Mouse (Mus musculus) limb, embryonic 11.5 days (tissue): ENCODE data around the gene D6Ertd527e. TPM values are rescaled to one million over a fixed set of nuclear protein-coding genes. Genes with fewer than 3 reads are reported as not detected.

Experiments
- ATAC-seq: fragments of 200-750 bp; cut with Nextera tagmentation; 2 replicates; pipeline ENCODE4 v1.8.0; 2017; ENCODE audit warnings: low read depth; ENCODE audit not compliant: insufficient number of reproducible peaks, low FRiP score, low TSS enrichment
- DNase-seq: peaks from one replicate; pipeline ENCODE4 v3.0.0-alpha.2; 2015; ENCODE audit warnings: low spot score
- H3K27ac ChIP-seq: fragments of 300-500 bp; sonication (generic); replicated peaks from 2 replicates; pipeline ENCODE4 v1.5.1; 2014; ENCODE audit warnings: low read depth, mild to moderate bottlenecking, low read length
- H3K27me3 ChIP-seq: fragments of 300-500 bp; sonication (generic); 2 replicates; pipeline ENCODE4 v1.6.1; 2014; ENCODE audit warnings: mild to moderate bottlenecking, low read length, mixed read lengths; ENCODE audit not compliant: control insufficient read depth, insufficient read depth
- H3K36me3 ChIP-seq: fragments of 300-500 bp; sonication (generic); 2 replicates; pipeline ENCODE4 v1.6.1; 2014; ENCODE audit warnings: mild to moderate bottlenecking, low read length, moderate library complexity, mixed read lengths; ENCODE audit not compliant: control insufficient read depth, insufficient read depth
- H3K4me1 ChIP-seq: fragments of 300-500 bp; sonication (generic); 2 replicates; pipeline ENCODE4 v1.6.1; 2014; ENCODE audit warnings: low read length, mixed read lengths; ENCODE audit not compliant: control insufficient read depth, insufficient read depth
- H3K4me2 ChIP-seq: fragments of 300-500 bp; sonication (generic); 2 replicates; pipeline ENCODE4 v1.6.1; 2014; ENCODE audit warnings: low read depth, mild to moderate bottlenecking, moderate library complexity; ENCODE audit not compliant: severe bottlenecking
- H3K4me3 ChIP-seq: fragments of 300-500 bp; sonication (generic); 2 replicates; pipeline ENCODE4 v1.5.1; 2014; ENCODE audit warnings: low read depth, low read length
- H3K9ac ChIP-seq: fragments of 300-500 bp; sonication (generic); 2 replicates; pipeline ENCODE4 v1.6.1; 2014; ENCODE audit warnings: mild to moderate bottlenecking, low read length
- H3K9me3 ChIP-seq: fragments of 300-500 bp; sonication (generic); 2 replicates; pipeline ENCODE4 v1.6.1; 2016; ENCODE audit warnings: low read length; ENCODE audit not compliant: control insufficient read depth
- WGBS: fragments of 180-500 bp; shearing (Covaris S2); extraction: QIAGEN DNeasy Blood & Tissue Kit; methylation state at CpG from one replicate; pipeline ENCODE4 v1.1.7; 2014; 5-methylcytosine and 5-hydroxymethylcytosine counted together
- polyA plus RNA-seq: library from polyadenylated mRNA; unstranded; fragments of >200 nt; fragmentation: Nextera tagmentation; extraction: Ambion mirVana; gene quantifications from 2 replicates; pipeline ENCODE4 v1.2.1, GENCODE M21; 2014

The D6Ertd527e gene
- polyA plus RNA-seq, 1 experiment from 2014 or later = 0.53 TPM

- ATAC-seq (peak; percentile 80), DNase-seq (peak; percentile 78)
- Histone ChIP-seq H3K36me3 (peaks cover 3% of the 10 kb centered on the region; the same call in 1 of the 2 replicates), H3K9me3 (no peaks in the 10 kb centered on the region), H3K27me3 (no peaks in the 10 kb centered on the region), H3K9ac (no peak overlapping the region), H3K27ac (peak overlapping the region; percentile 75), H3K4me1 (peaks cover 21% of the 10 kb centered on the region), H3K4me2 (no peak overlapping the region), H3K4me3 (no peak overlapping the region)
- WGBS = 14% methylated on average over 5 of the region's 5 CpGs
Observed at GRCm38 (mm10) chr6:87160196-87160595, 55.6 kb downstream of the D6Ertd527e start.

GRCm38 (mm10) chr6:87161391-87162263, 57.1 kb downstream of the D6Ertd527e start:
- Histone ChIP-seq H3K27me3 (no peaks in the 10 kb centered on the region), H3K4me1 (peaks cover 21% of the 10 kb centered on the region), H3K9ac (no peak overlapping the region), H3K4me2 (no peak overlapping the region), H3K36me3 (peaks cover 3% of the 10 kb centered on the region; the same call in 1 of the 2 replicates), H3K9me3 (no peaks in the 10 kb centered on the region), H3K4me3 (no peak overlapping the region), H3K27ac (no peak overlapping the region; the same call in 1 of the 2 replicates)
- ATAC-seq (no peak), DNase-seq (no peak)
- WGBS = 72% methylated on average over 12 of the region's 12 CpGs

Other genes with a start within 250 kb of the D6Ertd527e start
- 92.3 and 93.6 TPM in 2 replicates for gene Nfu1, start 95.5 kb upstream of the D6Ertd527e start, polyA plus RNA-seq
- gene Gfpt1, start 61.9 kb upstream of the D6Ertd527e start, polyA plus RNA-seq = 23.7 and 25.4 TPM in 2 replicates
- gene Antxr1, start 231.1 kb downstream of the D6Ertd527e start, polyA plus RNA-seq = 13.2 and 16.0 TPM in 2 replicates
- not detected in 2 replicates for gene Gkn1, start 246.2 kb downstream of the D6Ertd527e start, polyA plus RNA-seq